8 mouse cellular contexts compared by ENCODE assay signal in the genomic region with DNA sequence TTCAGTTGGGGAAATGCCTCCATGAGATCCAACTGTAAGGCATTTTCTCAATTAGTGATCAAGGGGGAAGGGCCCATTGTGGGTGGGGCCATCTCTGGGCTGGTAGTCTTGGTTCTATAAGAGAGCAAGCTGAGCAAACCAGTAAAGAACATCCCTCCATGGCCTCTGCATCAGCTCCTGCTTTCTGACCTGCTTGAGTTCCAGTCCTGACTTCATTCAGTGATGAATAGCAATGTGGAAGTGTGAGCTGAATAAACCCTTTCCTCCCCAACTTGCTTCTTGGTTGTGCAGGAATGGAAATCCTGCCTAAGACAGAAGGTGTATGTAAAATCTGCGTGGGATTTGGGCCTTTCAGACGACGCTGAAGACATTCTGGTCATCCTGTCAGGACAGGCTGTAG. TPM values are rescaled to one million over a fixed set of nuclear protein-coding genes. Genes with fewer than 3 reads are reported as not detected.
A peak's percentile ranks its signal among the peaks of the same experiment; 100 is the strongest.
DNase-seq lines count a peak whose midpoint lies in the region; ATAC-seq and TF ChIP-seq lines count a peak whose summit lies in the region.
"Not testable (repeated sequence)": the region's sequence is repeated elsewhere in the genome, so short reads cannot be mapped to it uniquely, and the experiment has no call there.

No protein-coding gene starts in this region.

- not testable (repeated sequence) for TF ChIP-seq CTCF in heart, postnatal 0 days (IDR thresholded peaks at IDR 0.05; ENCODE audit: low read depth)

- WGBS in forebrain, embryonic 14.5 days = 53% methylated on average over 3 of the region's 3 CpGs
- 45% methylated on average over 3 of the region's 3 CpGs for WGBS in heart, postnatal 0 days
- WGBS in kidney, embryonic 14.5 days = 39% methylated on average over 3 of the region's 3 CpGs
- WGBS in neural tube, embryonic 15.5 days = 57% methylated on average over 3 of the region's 3 CpGs

- H3K9me3 ChIP-seq in forebrain, embryonic 14.5 days (replicated peaks; ENCODE audit: control insufficient read depth, low read length); heart, postnatal 0 days (replicated peaks; ENCODE audit: control insufficient read depth, low read length); kidney, embryonic 14.5 days (ENCODE audit: control insufficient read depth, low read length); megakaryocyte, embryonic 14.5 days; neural tube, embryonic 15.5 days (replicated peaks): not testable (repeated sequence)

- H3K36me3 ChIP-seq in forebrain, embryonic 14.5 days (ENCODE audit: control insufficient read depth, insufficient read depth, low read length) = peaks cover 28% of the 10 kb centered on the region
- peaks cover 20% of the 10 kb centered on the region for H3K36me3 ChIP-seq in heart, postnatal 0 days (replicated peaks; ENCODE audit: control insufficient read depth, insufficient read depth, low read length)
- H3K36me3 ChIP-seq in kidney, embryonic 14.5 days (ENCODE audit: control insufficient read depth, insufficient read depth, low read length) = peaks cover 30% of the 10 kb centered on the region
- H3K36me3 ChIP-seq in megakaryocyte, embryonic 14.5 days (replicated peaks; ENCODE audit: low read length) = peaks cover 29% of the 10 kb centered on the region
- H3K36me3 ChIP-seq in neural tube, embryonic 15.5 days = peaks cover 24% of the 10 kb centered on the region

- peak; percentile 56 for DNase-seq in 416B (ENCODE audit: low read depth)
- peak; percentile 56 for DNase-seq in cerebellum, adult 9-11 months
- DNase-seq in forebrain, embryonic 14.5 days (ENCODE audit: low spot score); heart, postnatal 0 days (ENCODE audit: low spot score): not testable (repeated sequence)
- peak; percentile 46 for DNase-seq in liver

- not testable (repeated sequence) for TF ChIP-seq EP300 in heart, postnatal 0 days (IDR thresholded peaks at IDR 0.05; ENCODE audit: low read depth)

- H3K4me2 ChIP-seq in forebrain, embryonic 14.5 days (ENCODE audit: low read length) = peak overlapping the region; percentile 72
- H3K4me2 ChIP-seq in heart, postnatal 0 days (ENCODE audit: low read depth, low read length) = peak overlapping the region; percentile 75
- H3K4me2 ChIP-seq in kidney, embryonic 14.5 days (replicated peaks; ENCODE audit: low read depth, low read length) = peak overlapping the region; percentile 52
- peak overlapping the region; percentile 71 for H3K4me2 ChIP-seq in neural tube, embryonic 15.5 days

- H3K27me3 ChIP-seq in forebrain, embryonic 14.5 days (replicated peaks; ENCODE audit: control insufficient read depth, insufficient read depth, low read length); heart, postnatal 0 days (ENCODE audit: control insufficient read depth, insufficient read depth, low read length); kidney, embryonic 14.5 days (ENCODE audit: control insufficient read depth, insufficient read depth, low read length); megakaryocyte, embryonic 14.5 days (replicated peaks); neural tube, embryonic 15.5 days (replicated peaks): not testable (repeated sequence)

- peak overlapping the region; percentile 77 for H3K4me3 ChIP-seq in forebrain, embryonic 14.5 days (ENCODE audit: low read depth, low read length)
- H3K4me3 ChIP-seq in heart, postnatal 0 days (ENCODE audit: low read depth, low read length) = peak overlapping the region; percentile 73; the same call in 1 of the 2 replicates
- peak overlapping the region; percentile 91 for H3K4me3 ChIP-seq in kidney, embryonic 14.5 days (ENCODE audit: low read length)
- H3K4me3 ChIP-seq in megakaryocyte, embryonic 14.5 days (replicated peaks) = peak overlapping the region; percentile 96
- peak overlapping the region; percentile 70 for H3K4me3 ChIP-seq in neural tube, embryonic 15.5 days (replicated peaks)

- H3K27ac ChIP-seq in forebrain, embryonic 14.5 days (ENCODE audit: low read depth, low read length) = peak overlapping the region; percentile 92
- H3K27ac ChIP-seq in heart, postnatal 0 days (ENCODE audit: low read depth) = peak overlapping the region; percentile 89
- H3K27ac ChIP-seq in kidney, embryonic 14.5 days (ENCODE audit: low read depth, low read length) = peak overlapping the region; percentile 86
- peak overlapping the region; percentile 96 for H3K27ac ChIP-seq in neural tube, embryonic 15.5 days (replicated peaks)

- ATAC-seq in forebrain, embryonic 14.5 days; heart, postnatal 0 days (ENCODE audit: insufficient read depth, low read depth); kidney, embryonic 14.5 days (ENCODE audit: low FRiP score, low TSS enrichment); neural tube, embryonic 15.5 days (ENCODE audit: low FRiP score): not testable (repeated sequence)

- peak overlapping the region; percentile 65 for H3K9ac ChIP-seq in forebrain, embryonic 14.5 days (ENCODE audit: low read length)
- H3K9ac ChIP-seq in heart, postnatal 0 days (replicated peaks; ENCODE audit: low read depth, low read length) = 0 out of 2 replicates have a peak overlapping the region, but pooled peaks have one; percentile 4
- peak overlapping the region; percentile 61; the same call in 1 of the 2 replicates for H3K9ac ChIP-seq in kidney, embryonic 14.5 days (ENCODE audit: low read depth, low read length)
- peak overlapping the region; percentile 36 for H3K9ac ChIP-seq in neural tube, embryonic 15.5 days (replicated peaks)

- H3K4me1 ChIP-seq in forebrain, embryonic 14.5 days (ENCODE audit: control insufficient read depth, insufficient read depth, low read length) = peaks cover 24% of the 10 kb centered on the region
- H3K4me1 ChIP-seq in heart, postnatal 0 days (ENCODE audit: control insufficient read depth, insufficient read depth) = peaks cover 17% of the 10 kb centered on the region
- peaks cover 34% of the 10 kb centered on the region for H3K4me1 ChIP-seq in kidney, embryonic 14.5 days (ENCODE audit: control insufficient read depth, insufficient read depth, low read length)
- peaks cover 59% of the 10 kb centered on the region for H3K4me1 ChIP-seq in megakaryocyte, embryonic 14.5 days
- H3K4me1 ChIP-seq in neural tube, embryonic 15.5 days = peaks cover 42% of the 10 kb centered on the region

RNA-seq across cellular contexts. Expression of a gene that starts 0.9 kb away (rescaled TPM):
- polyA plus RNA-seq in forebrain, embryonic 14.5 days (2014; fragmentation: Nextera tagmentation; extraction: Ambion mirVana) = 2,004 and 2,051 TPM in 2 replicates
- 1,043 and 1,325 TPM in 2 replicates for total RNA-seq in heart, postnatal 0 days (2014; rRNA removed; ENCODE audit: low replicate concordance)
- 259 and 267 TPM in 2 replicates for polyA plus RNA-seq in heart, postnatal 0 days (2015; fragmentation: Nextera tagmentation; extraction: Ambion mirVana)
- 1,061 and 1,103 TPM in 2 replicates for polyA plus RNA-seq in kidney, embryonic 14.5 days (2014; fragmentation: Nextera tagmentation; extraction: Ambion mirVana)
- 96.5 and 217 TPM in 2 replicates for polyA plus RNA-seq in megakaryocyte, embryonic 14.5 days (2012; ENCODE audit: insufficient read depth, low replicate concordance)
- 1,339 and 1,471 TPM in 2 replicates for polyA plus RNA-seq in neural tube, embryonic 15.5 days (2015; fragmentation: Nextera tagmentation; extraction: Ambion mirVana)

RNA-seq across cellular contexts. Expression of a gene that starts 2.3 kb away (rescaled TPM):
- polyA plus RNA-seq in forebrain, embryonic 14.5 days (2014; fragmentation: Nextera tagmentation; extraction: Ambion mirVana) = 12.2 and 14.4 TPM in 2 replicates
- total RNA-seq in heart, postnatal 0 days (2014; rRNA removed; ENCODE audit: low replicate concordance) = 5.4 and 25.0 TPM in 2 replicates
- polyA plus RNA-seq in heart, postnatal 0 days (2015; fragmentation: Nextera tagmentation; extraction: Ambion mirVana) = 2.3 and 3.0 TPM in 2 replicates
- 13.1 and 16.5 TPM in 2 replicates for polyA plus RNA-seq in kidney, embryonic 14.5 days (2014; fragmentation: Nextera tagmentation; extraction: Ambion mirVana)
- polyA plus RNA-seq in megakaryocyte, embryonic 14.5 days (2012; ENCODE audit: insufficient read depth, low replicate concordance) = 1.2 and 2.3 TPM in 2 replicates
- polyA plus RNA-seq in neural tube, embryonic 15.5 days (2015; fragmentation: Nextera tagmentation; extraction: Ambion mirVana) = 7.9 and 9.7 TPM in 2 replicates

RNA-seq across cellular contexts. Expression of a gene that starts 16.0 kb away (rescaled TPM):
- 68.5 and 78.2 TPM in 2 replicates for polyA plus RNA-seq in forebrain, embryonic 14.5 days (2014; fragmentation: Nextera tagmentation; extraction: Ambion mirVana)
- total RNA-seq in heart, postnatal 0 days (2014; rRNA removed; ENCODE audit: low replicate concordance) = 161 and 163 TPM in 2 replicates
- polyA plus RNA-seq in heart, postnatal 0 days (2015; fragmentation: Nextera tagmentation; extraction: Ambion mirVana) = 122 and 132 TPM in 2 replicates
- polyA plus RNA-seq in kidney, embryonic 14.5 days (2014; fragmentation: Nextera tagmentation; extraction: Ambion mirVana) = 35.9 and 36.1 TPM in 2 replicates
- polyA plus RNA-seq in megakaryocyte, embryonic 14.5 days (2012; ENCODE audit: insufficient read depth, low replicate concordance) = 43.6 and 163 TPM in 2 replicates
- 131 and 141 TPM in 2 replicates for polyA plus RNA-seq in neural tube, embryonic 15.5 days (2015; fragmentation: Nextera tagmentation; extraction: Ambion mirVana)

RNA-seq across cellular contexts. Expression of a gene that starts 17.5 kb away (rescaled TPM):
- 4.6 and 5.0 TPM in 2 replicates for polyA plus RNA-seq in forebrain, embryonic 14.5 days (2014; fragmentation: Nextera tagmentation; extraction: Ambion mirVana)
- total RNA-seq in heart, postnatal 0 days (2014; rRNA removed; ENCODE audit: low replicate concordance) = 41.7 and 50.5 TPM in 2 replicates
- 70.7 and 79.4 TPM in 2 replicates for polyA plus RNA-seq in heart, postnatal 0 days (2015; fragmentation: Nextera tagmentation; extraction: Ambion mirVana)
- 6.8 and 7.7 TPM in 2 replicates for polyA plus RNA-seq in kidney, embryonic 14.5 days (2014; fragmentation: Nextera tagmentation; extraction: Ambion mirVana)
- 62.2 and 65.8 TPM in 2 replicates for polyA plus RNA-seq in megakaryocyte, embryonic 14.5 days (2012; ENCODE audit: insufficient read depth, low replicate concordance)
- 14.9 and 15.5 TPM in 2 replicates for polyA plus RNA-seq in neural tube, embryonic 15.5 days (2015; fragmentation: Nextera tagmentation; extraction: Ambion mirVana)

RNA-seq across cellular contexts. Expression of a gene that starts 22.1 kb away (rescaled TPM):
- polyA plus RNA-seq in forebrain, embryonic 14.5 days (2014; fragmentation: Nextera tagmentation; extraction: Ambion mirVana) = 23.9 and 29.6 TPM in 2 replicates
- total RNA-seq in heart, postnatal 0 days (2014; rRNA removed; ENCODE audit: low replicate concordance) = 16.1 and 36.2 TPM in 2 replicates
- polyA plus RNA-seq in heart, postnatal 0 days (2015; fragmentation: Nextera tagmentation; extraction: Ambion mirVana) = 18.0 and 21.6 TPM in 2 replicates
- polyA plus RNA-seq in kidney, embryonic 14.5 days (2014; fragmentation: Nextera tagmentation; extraction: Ambion mirVana) = 53.2 and 65.2 TPM in 2 replicates
- 5.6 TPM in 1 of 2 replicates, not detected in the other for polyA plus RNA-seq in megakaryocyte, embryonic 14.5 days (2012; ENCODE audit: insufficient read depth, low replicate concordance)
- polyA plus RNA-seq in neural tube, embryonic 15.5 days (2015; fragmentation: Nextera tagmentation; extraction: Ambion mirVana) = 17.6 and 26.7 TPM in 2 replicates

Comparison
In these comparisons a context has a peak if more than half of its experiments do, and no peak if none do; other contexts are left out.
1. H3K9ac ChIP-seq: peak in every context shown above with its lines; median percentile 65 in forebrain, embryonic 14.5 days; 61 in kidney, embryonic 14.5 days; 36 in neural tube, embryonic 15.5 days; 4 in heart, postnatal 0 days.